Mouse (Mus musculus) limb, embryonic 12.5 days (tissue): ENCODE measurements at regions not wholly inside any gene's neighbourhood (a gene's known extent, or its start where the extent isn't known, plus 50 kb on each side); places are given as distances from the start of the nearest gene placed in this dataset.

Source experiments
- ATAC-seq: fragments of 200-750 bp; cut with Nextera tagmentation; 2 replicates; pipeline ENCODE4 v1.8.0; 2017; ENCODE audit warnings: low read depth, moderate TSS enrichment; ENCODE audit not compliant: insufficient number of reproducible peaks, insufficient read depth, low FRiP score, low TSS enrichment
- H3K27ac ChIP-seq: fragments of 300-500 bp; sonication (generic); 2 replicates; pipeline ENCODE4 v1.5.1; 2016; ENCODE audit warnings: mild to moderate bottlenecking, moderate library complexity
- H3K27me3 ChIP-seq: fragments of 300-500 bp; sonication (generic); 2 replicates; pipeline ENCODE4 v1.6.1; 2016; ENCODE audit warnings: mild to moderate bottlenecking, moderate library complexity
- H3K36me3 ChIP-seq: fragments of 300-500 bp; sonication (generic); 2 replicates; pipeline ENCODE4 v1.6.1; 2016; ENCODE audit warnings: mild to moderate bottlenecking, moderate library complexity
- H3K4me1 ChIP-seq: fragments of 300-500 bp; sonication (generic); replicated peaks from 2 replicates; pipeline ENCODE4 v1.6.1; 2016
- H3K4me2 ChIP-seq: fragments of 300-500 bp; sonication (generic); 2 replicates; pipeline ENCODE4 v1.6.1; 2016; ENCODE audit warnings: mild to moderate bottlenecking, moderate library complexity
- H3K4me3 ChIP-seq: fragments of 300-500 bp; sonication (generic); replicated peaks from 2 replicates; pipeline ENCODE4 v1.5.1; 2016; ENCODE audit warnings: mild to moderate bottlenecking
- H3K9ac ChIP-seq: fragments of 300-500 bp; sonication (generic); replicated peaks from 2 replicates; pipeline ENCODE4 v1.6.1; 2016; ENCODE audit warnings: mild to moderate bottlenecking, moderate library complexity
- H3K9me3 ChIP-seq: fragments of 300-500 bp; sonication (generic); 2 replicates; pipeline ENCODE4 v1.6.1; 2016; ENCODE audit warnings: mild to moderate bottlenecking, moderate library complexity
- WGBS: fragments of 180-500 bp; shearing (Covaris S2); methylation state at CpG from one replicate; pipeline ENCODE4 v1.1.7; 2016; 5-methylcytosine and 5-hydroxymethylcytosine counted together

GRCm38 (mm10) chr1:72015471-72015870, 196.6 kb downstream of the Mreg start:
- Histone ChIP-seq H3K4me2 (no peak overlapping the region), H3K9me3 (no peaks in the 10 kb centered on the region), H3K4me3 (no peak overlapping the region), H3K27ac (no peak overlapping the region), H3K4me1 (peaks cover 28% of the 10 kb centered on the region), H3K36me3 (no peaks in the 10 kb centered on the region), H3K27me3 (no peaks in the 10 kb centered on the region), H3K9ac (no peak overlapping the region)
- ATAC-seq: no peak
- WGBS: 89% methylated on average over 4 of the region's 4 CpGs

- H3K9ac ChIP-seq: no peak overlapping the region
- H3K27me3 ChIP-seq: no peaks in the 10 kb centered on the region
- H3K4me2 ChIP-seq: no peak overlapping the region
- H3K9me3 ChIP-seq: no peaks in the 10 kb centered on the region
- 74% methylated on average over 2 of the region's 2 CpGs for WGBS
- H3K36me3 ChIP-seq: no peaks in the 10 kb centered on the region
- no peak overlapping the region for H3K27ac ChIP-seq
- peaks cover 28% of the 10 kb centered on the region for H3K4me1 ChIP-seq
- ATAC-seq: no peak
- H3K4me3 ChIP-seq: no peak overlapping the region
These were observed 197.5 kb downstream of the Mreg start for GRCm38 (mm10) chr1:72014580-72014979.

GRCm38 (mm10) chr1:72013863-72014262, 198.2 kb downstream of the Mreg start:
- Histone ChIP-seq H3K36me3 (no peaks in the 10 kb centered on the region), H3K4me3 (no peak overlapping the region), H3K27ac (no peak overlapping the region), H3K9me3 (no peaks in the 10 kb centered on the region), H3K27me3 (no peaks in the 10 kb centered on the region), H3K4me1 (peaks cover 23% of the 10 kb centered on the region), H3K4me2 (no peak overlapping the region), H3K9ac (no peak overlapping the region)
- ATAC-seq: no peak
- WGBS: 91% methylated on average over 7 of the region's 7 CpGs

GRCm38 (mm10) chr1:72012710-72013109, 199.4 kb downstream of the Mreg start:
- no peak overlapping the region for H3K4me2 ChIP-seq
- no peak overlapping the region for H3K27ac ChIP-seq
- ATAC-seq: no peak
- no peak overlapping the region for H3K4me3 ChIP-seq
- peaks cover 13% of the 10 kb centered on the region for H3K4me1 ChIP-seq
- 82% methylated on average over 7 of the region's 7 CpGs for WGBS
- no peaks in the 10 kb centered on the region for H3K9me3 ChIP-seq
- H3K36me3 ChIP-seq: no peaks in the 10 kb centered on the region
- no peak overlapping the region for H3K9ac ChIP-seq
- H3K27me3 ChIP-seq: no peaks in the 10 kb centered on the region

- no peak overlapping the region for H3K4me3 ChIP-seq
- H3K9ac ChIP-seq: no peak overlapping the region
- no peak overlapping the region for H3K4me2 ChIP-seq
- whole genome bisulfite sequencing: 37% methylated on average over 7 of the region's 7 CpGs
- H3K27me3 ChIP-seq: 0 out of 2 replicates have a peak, but pooled peaks cover 3% of the 10 kb centered on the region
- no peaks in the 10 kb centered on the region for H3K9me3 ChIP-seq
- H3K36me3 ChIP-seq: no peaks in the 10 kb centered on the region
- no peak for ATAC-seq
- no peak overlapping the region for H3K27ac ChIP-seq
- peaks cover 19% of the 10 kb centered on the region; the same call in 1 of the 2 replicates for H3K4me1 ChIP-seq
These were observed 202.7 kb downstream of the Mreg start for GRCm38 (mm10) chr1:72009270-72009928.

- WGBS: 56% methylated on average over 7 of the region's 7 CpGs
- H3K36me3 ChIP-seq: no peaks in the 10 kb centered on the region
- no peak overlapping the region for H3K4me2 ChIP-seq
- H3K27ac ChIP-seq: no peak overlapping the region
- ATAC-seq: no peak
- peaks cover 39% of the 10 kb centered on the region; the same call in 1 of the 2 replicates for H3K4me1 ChIP-seq
- H3K9ac ChIP-seq: no peak overlapping the region
- no peak overlapping the region for H3K4me3 ChIP-seq
- 0 out of 2 replicates have a peak, but pooled peaks cover 3% of the 10 kb centered on the region for H3K27me3 ChIP-seq
- H3K9me3 ChIP-seq: no peaks in the 10 kb centered on the region
These were observed 205.3 kb downstream of the Mreg start for GRCm38 (mm10) chr1:72006696-72007291.

- H3K36me3 ChIP-seq: no peaks in the 10 kb centered on the region
- ATAC-seq: no peak
- WGBS: 14% methylated on average over 8 of the region's 8 CpGs
- no peak overlapping the region for H3K4me3 ChIP-seq
- no peak overlapping the region for H3K27ac ChIP-seq
- H3K27me3 ChIP-seq: 0 out of 2 replicates have a peak, but pooled peaks cover 3% of the 10 kb centered on the region
- H3K4me1 ChIP-seq: peaks cover 43% of the 10 kb centered on the region; the same call in 1 of the 2 replicates
- H3K4me2 ChIP-seq: no peak overlapping the region
- no peaks in the 10 kb centered on the region for H3K9me3 ChIP-seq
- no peak overlapping the region for H3K9ac ChIP-seq
These were observed 206.2 kb downstream of the Mreg start for GRCm38 (mm10) chr1:72005956-72006355.

- peaks cover 43% of the 10 kb centered on the region; the same call in 1 of the 2 replicates for H3K4me1 ChIP-seq
- H3K9ac ChIP-seq: no peak overlapping the region
- no peak overlapping the region for H3K27ac ChIP-seq
- H3K27me3 ChIP-seq: 0 out of 2 replicates have a peak, but pooled peaks cover 3% of the 10 kb centered on the region
- no peaks in the 10 kb centered on the region for H3K36me3 ChIP-seq
- H3K9me3 ChIP-seq: no peaks in the 10 kb centered on the region
- no peak overlapping the region for H3K4me2 ChIP-seq
- no peak overlapping the region for H3K4me3 ChIP-seq
- 56% methylated on average over 7 of the region's 7 CpGs for WGBS
- no peak for ATAC-seq
These were observed 206.6 kb downstream of the Mreg start for GRCm38 (mm10) chr1:72005550-72005949.

- no peak for ATAC-seq
- Histone ChIP-seq H3K27ac (no peak overlapping the region), H3K36me3 (no peaks in the 10 kb centered on the region), H3K4me1 (peaks cover 39% of the 10 kb centered on the region; the same call in 1 of the 2 replicates), H3K9me3 (no peaks in the 10 kb centered on the region), H3K4me2 (no peak overlapping the region), H3K4me3 (no peak overlapping the region), H3K9ac (no peak overlapping the region), H3K27me3 (0 out of 2 replicates have a peak, but pooled peaks cover 3% of the 10 kb centered on the region)
- 63% methylated on average over 14 of the region's 14 CpGs for WGBS
These were observed 208.5 kb downstream of the Mreg start for GRCm38 (mm10) chr1:72003424-72004278.

- no peak overlapping the region for H3K4me2 ChIP-seq
- peak; percentile 89 for ATAC-seq
- no peak overlapping the region for H3K4me3 ChIP-seq
- H3K4me1 ChIP-seq: peaks cover 39% of the 10 kb centered on the region; the same call in 1 of the 2 replicates
- no peaks in the 10 kb centered on the region for H3K36me3 ChIP-seq
- 42% methylated on average over 9 of the region's 9 CpGs for WGBS
- 0 out of 2 replicates have a peak, but pooled peaks cover 3% of the 10 kb centered on the region for H3K27me3 ChIP-seq
- H3K9ac ChIP-seq: no peak overlapping the region
- H3K27ac ChIP-seq: peak overlapping the region; percentile 64
- no peaks in the 10 kb centered on the region for H3K9me3 ChIP-seq
These were observed 209.5 kb downstream of the Mreg start for GRCm38 (mm10) chr1:72002471-72003116.

GRCm38 (mm10) chr1:72000741-72001140, 211.4 kb downstream of the Mreg start:
- Histone ChIP-seq H3K9ac (no peak overlapping the region), H3K4me1 (peaks cover 36% of the 10 kb centered on the region; the same call in 1 of the 2 replicates), H3K4me2 (no peak overlapping the region), H3K27me3 (no peaks in the 10 kb centered on the region), H3K36me3 (no peaks in the 10 kb centered on the region), H3K4me3 (no peak overlapping the region), H3K27ac (no peak overlapping the region), H3K9me3 (no peaks in the 10 kb centered on the region)
- 66% methylated on average over 2 of the region's 2 CpGs for WGBS
- ATAC-seq: no peak
